Mouse (Mus musculus): Measurements from ENCODE around the gene Prss42.
"Not testable (repeated sequence)": the region's sequence is repeated elsewhere in the genome, so short reads cannot be mapped to it uniquely, and the experiment has no call there.

The Prss42 gene

DNA sequence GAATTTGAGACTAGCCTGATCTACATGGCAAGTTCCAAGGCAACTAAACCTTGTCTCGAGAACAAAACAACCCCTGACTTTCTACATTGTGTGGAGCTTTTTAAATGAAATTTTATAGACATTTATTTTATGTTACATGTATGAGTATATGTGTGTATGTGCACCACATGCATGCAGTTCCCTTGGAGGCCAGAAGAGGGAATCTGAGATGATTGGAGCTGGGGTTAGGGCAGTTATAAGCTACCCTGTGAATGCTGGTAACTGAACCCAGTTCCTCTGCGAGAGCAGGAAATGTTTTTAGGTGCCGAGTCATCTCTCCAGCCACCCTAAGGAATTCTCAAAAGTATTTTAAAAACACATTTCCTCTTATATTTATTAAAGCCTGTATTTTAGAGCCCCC lies 9.8 kb upstream of the Prss42 start:
- in situ Hi-C loops (cut with MboI, MseI) = no loop called here

DNA sequence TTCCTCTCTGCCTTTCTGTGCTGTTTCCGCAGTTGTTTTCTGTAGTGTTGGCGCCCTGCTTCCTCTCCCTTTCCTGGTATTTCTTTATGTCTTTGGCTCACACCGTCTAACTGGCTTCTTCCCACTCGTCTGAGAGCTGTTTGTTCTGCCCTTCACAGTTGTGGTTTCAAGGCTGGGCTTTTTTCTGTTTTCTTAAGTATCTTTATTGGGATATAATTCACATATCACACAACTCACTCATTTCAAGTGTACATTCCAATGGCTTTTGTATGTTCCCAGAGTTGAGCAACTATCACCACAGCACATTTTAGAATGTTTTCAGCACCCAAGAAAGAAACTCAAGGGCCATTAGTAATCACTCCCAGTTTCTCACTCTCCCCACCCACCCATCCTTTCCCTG lies 7.5 kb upstream of the Prss42 start:
- in situ Hi-C loops (cut with MboI, MseI) = no loop called here

DNA sequence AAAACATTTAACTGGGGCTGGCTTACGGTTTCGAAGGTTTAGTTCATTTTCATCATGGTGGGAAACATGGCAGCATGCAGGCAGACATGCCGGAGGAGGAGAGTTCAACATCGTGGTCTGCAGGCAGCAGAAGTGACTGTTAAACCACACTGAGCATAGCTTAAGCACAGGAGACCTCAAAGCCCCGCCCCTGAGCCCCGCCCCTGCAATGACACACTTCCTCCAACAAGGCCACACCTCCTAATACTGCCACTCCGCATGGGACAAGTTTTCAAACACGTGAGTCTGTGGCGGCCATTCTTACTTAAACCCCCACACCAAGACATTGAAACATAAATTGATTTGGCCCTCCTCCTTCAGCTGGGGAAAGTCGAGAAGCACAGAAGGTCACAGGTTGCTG lies 953 bp upstream of the Prss42 start:
- in situ Hi-C loops (cut with MboI, MseI) = no loop called here

DNA sequence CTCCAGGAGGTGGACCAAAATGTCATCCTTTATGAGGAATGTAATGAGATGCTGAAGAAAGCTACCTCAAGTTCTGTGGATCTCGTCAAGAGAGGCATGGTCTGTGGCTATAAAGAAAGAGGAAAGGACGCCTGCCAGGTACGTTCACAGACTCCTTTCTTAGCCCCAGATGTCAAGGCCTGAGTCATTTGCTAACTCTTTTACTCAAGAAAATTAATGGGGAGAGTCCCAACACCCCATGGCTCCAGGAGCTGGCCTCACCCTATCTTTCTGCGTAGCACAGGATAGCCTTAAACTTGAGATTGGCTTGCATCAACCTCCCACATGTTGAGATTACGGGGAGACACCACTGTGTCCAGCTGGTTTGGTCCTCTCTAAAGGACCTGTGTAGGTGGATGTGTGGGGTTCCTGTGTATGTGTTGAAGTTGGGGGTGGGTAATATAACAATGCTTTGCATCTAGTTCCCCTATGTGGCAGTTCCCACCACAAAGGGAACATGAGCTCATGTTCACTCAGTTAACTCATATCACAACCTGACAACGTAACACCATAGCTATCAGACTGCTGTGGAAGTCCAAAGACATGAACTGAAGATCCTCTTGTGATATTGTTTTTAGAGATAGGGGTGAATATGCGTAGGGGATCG lies 3.0 kb downstream of the Prss42 start:
- in situ Hi-C loops (cut with MboI, MseI) = no loop called here

GRCm38 (mm10) chr9:110803294-110803693 lies 5.3 kb downstream of the Prss42 start:
- in situ Hi-C loops (cut with MboI, MseI) = no loop called here

DNA sequence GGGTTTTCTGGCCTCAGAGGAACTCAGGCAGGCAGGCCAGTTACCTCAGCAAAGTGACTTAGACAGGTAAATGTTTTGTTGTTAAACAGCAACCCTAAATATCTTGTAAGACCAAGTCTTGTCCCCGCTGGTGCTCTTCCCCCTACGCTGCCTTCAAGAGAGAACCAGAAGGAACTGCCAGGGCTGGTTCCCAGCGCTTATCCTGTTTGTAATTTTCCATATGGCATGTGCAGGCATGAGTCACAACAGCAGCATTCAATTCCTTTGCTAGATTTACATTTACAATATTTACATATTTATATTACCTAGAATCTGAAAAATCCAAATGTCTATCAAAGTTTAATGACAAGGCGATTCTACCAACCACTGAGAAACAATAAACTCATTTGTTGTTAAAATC lies 12.1 kb downstream of the Prss42 start:
- in situ Hi-C loops (cut with MboI, MseI) = no loop called here

DNA sequence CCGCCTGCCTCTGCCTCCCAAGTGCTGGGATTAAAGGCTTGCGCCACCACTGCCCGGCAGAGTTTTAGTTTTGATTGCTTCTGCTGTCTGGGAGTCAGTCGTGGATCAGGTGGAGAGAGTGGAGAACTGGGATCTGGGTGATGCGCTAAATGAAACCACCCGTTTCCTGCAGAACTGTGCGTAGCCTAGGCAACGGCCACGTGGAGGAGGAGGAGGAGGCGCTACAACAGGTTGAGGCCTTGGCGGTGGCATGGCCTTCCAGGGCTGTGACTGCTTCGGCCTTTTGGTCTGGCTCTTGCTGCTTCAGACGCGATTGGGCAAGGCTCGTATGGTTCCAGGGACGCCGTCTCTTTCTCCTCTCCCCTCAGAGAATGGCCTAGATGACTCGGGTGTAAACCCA lies 15.8 kb downstream of the Prss42 start, which contains the start of gene Prss44:
Gene Prss44 (plus strand): TSS at position 206 of the 400 bp plus-strand sequence.
- in situ Hi-C loops (cut with MboI, MseI) = no loop called here

GRCm38 (mm10) chr9:110820546-110820945 lies 22.6 kb downstream of the Prss42 start:
- in situ Hi-C loops (cut with MboI, MseI) = not testable (repeated sequence)

DNA sequence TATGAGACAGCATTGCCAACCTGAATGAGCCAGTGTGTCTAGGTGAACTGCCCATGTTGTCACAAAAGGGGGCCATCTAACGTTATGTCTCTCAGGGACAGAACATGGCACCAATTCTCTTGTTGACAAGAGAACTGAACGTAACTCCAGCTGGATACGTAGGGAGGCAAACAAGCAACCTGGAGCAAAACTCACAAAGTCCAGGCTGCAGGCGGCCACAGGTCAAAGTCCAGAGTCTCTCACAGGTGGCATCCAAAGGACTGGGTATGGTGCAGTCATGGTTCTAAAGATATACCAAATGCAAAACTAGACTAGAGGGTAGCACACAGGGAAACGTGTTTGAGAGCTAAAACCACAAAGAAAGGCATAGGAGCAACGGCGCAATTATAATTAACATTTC lies 23.5 kb downstream of the Prss42 start:
- in situ Hi-C loops (cut with MboI, MseI) = no loop called here

- in situ Hi-C loops (cut with MboI, MseI) = no loop called here
Observed at GRCm38 (mm10) chr9:110825426-110825825, 27.5 kb downstream of the Prss42 start.

- in situ Hi-C loops (cut with MboI, MseI) = no loop called here
Observed at GRCm38 (mm10) chr9:110825832-110826231, 27.9 kb downstream of the Prss42 start.

GRCm38 (mm10) chr9:110826390-110826789 lies 28.4 kb downstream of the Prss42 start, which contains the start of gene Prss43:
Gene Prss43, plus strand, starts transcription at chr9:110826690.
- in situ Hi-C loops (cut with MboI, MseI) = no loop called here

DNA sequence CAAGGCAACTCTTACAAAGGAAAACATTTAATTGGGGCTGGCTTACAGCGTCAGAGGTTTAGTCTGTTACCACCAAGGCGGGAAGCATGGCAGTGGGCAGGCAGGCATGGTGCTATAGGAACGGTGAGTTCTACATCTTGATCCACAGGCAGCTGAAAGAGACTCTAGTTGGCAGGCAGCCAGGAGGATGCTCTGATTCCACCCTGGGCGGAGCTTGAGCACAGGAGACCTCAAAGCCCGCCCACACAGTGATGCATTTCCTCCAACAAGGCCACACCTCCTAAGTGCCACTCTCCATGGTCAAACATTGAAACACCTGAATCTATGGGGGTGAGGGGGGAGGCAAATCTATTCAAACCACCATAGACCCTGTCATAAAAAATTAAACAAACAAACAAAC lies 35.1 kb downstream of the Prss42 start:
- in situ Hi-C loops (cut with MboI, MseI) = no loop called here

GRCm38 (mm10) chr9:110834411-110834810 lies 36.4 kb downstream of the Prss42 start, which contains the start of gene Prss45:
Gene Prss45, plus strand, starts transcription at chr9:110834588.
- in situ Hi-C loops (cut with MboI, MseI) = no loop called here

GRCm38 (mm10) chr9:110834961-110835360 lies 37.0 kb downstream of the Prss42 start:
- in situ Hi-C loops (cut with MboI, MseI) = no loop called here

DNA sequence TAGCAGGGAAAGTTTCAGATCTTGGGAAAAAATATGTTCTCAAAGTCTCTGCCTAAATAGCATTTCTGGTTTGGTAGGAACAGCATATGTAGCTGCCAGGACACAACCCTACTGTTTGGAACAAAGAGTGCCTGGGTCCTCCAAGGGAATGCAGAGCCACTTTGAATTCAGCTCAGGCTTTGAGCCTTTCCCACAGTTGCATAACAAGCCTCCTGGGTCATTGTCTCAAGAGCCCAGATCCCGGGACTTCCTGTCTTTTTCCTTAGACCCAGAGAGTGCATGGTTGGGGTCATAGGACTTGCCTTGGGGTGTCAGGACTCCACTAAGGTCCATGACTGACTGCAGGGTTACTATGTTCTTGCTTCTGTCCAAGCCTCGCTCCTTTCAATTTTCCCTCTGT lies 38.1 kb downstream of the Prss42 start:
- in situ Hi-C loops (cut with MboI, MseI) = no loop called here

DNA sequence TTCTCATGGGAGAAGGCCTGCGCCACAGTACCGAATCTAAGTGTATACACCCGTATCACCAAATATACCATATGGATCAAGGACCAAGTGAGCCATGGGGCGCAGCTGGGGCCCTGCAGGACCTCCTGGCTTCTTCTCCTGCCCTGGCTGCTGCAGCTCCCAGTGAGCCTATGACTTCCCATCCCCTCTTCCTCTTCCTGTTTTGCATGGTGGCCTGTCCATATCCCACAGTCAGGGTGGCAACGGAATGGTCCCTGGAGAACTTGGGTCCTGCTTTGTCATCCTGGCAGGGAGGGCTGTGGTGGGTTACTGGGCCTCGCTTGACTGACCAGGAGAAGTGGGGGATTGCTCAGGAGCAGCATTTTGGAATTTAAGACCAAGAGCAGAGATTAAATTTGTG lies 42.9 kb downstream of the Prss42 start:
- in situ Hi-C loops (cut with MboI, MseI) = no loop called here

- in situ Hi-C loops (cut with MboI, MseI) = no loop called here
Observed at GRCm38 (mm10) chr9:110841438-110841837, 43.5 kb downstream of the Prss42 start.

DNA sequence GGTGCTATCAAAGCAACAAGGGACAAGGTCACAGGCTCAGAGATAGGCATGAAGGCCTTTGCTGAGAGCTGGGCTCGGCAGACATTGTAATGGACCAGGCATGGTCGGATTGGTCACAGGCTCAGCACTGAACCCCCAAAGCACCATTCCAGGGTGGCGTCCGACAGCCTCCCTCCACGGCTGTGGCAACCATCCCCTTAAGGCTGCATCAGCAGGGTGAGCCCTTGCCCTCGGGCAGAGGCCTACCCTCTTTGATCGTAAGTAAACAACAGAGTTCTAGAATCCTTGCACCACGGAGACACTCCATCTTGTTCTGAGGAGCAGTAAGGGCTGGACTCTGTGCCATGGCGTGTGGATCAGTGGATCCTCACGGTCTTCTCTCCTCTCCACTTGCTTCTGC lies 46.2 kb downstream of the Prss42 start, which contains the start of gene Prss46:
Gene Prss46 (plus strand): TSS at position 301 of the 400 bp plus-strand sequence.
- in situ Hi-C loops (cut with MboI, MseI) = no loop called here

- in situ Hi-C loops (cut with MboI, MseI) = no loop called here
Observed at GRCm38 (mm10) chr9:110849162-110849561, 51.2 kb downstream of the Prss42 start.
